Mouse (Mus musculus): Measurements from ENCODE around the gene Tcf7l1.

The Tcf7l1 gene

GRCm38 (mm10) chr6:72627276-72627675 is 161.8 kb downstream of the Tcf7l1 start:
- no peak for DNase-seq (ENCODE audit: low read depth, low spot score)

- no peak for DNase-seq (ENCODE audit: low read depth, low spot score)
Measured at GRCm38 (mm10) chr6:72626391-72626790, 162.7 kb downstream of the Tcf7l1 start.

GRCm38 (mm10) chr6:72623661-72624402 is 165.2 kb downstream of the Tcf7l1 start:
- no peak for DNase-seq (ENCODE audit: low read depth, low spot score)

GRCm38 (mm10) chr6:72622917-72623316 is 166.1 kb downstream of the Tcf7l1 start:
- peak; percentile 74 for DNase-seq (ENCODE audit: low read depth, low spot score)

- no peak for DNase-seq (ENCODE audit: low read depth, low spot score)
Measured at GRCm38 (mm10) chr6:72620920-72621319, 168.1 kb downstream of the Tcf7l1 start.

GRCm38 (mm10) chr6:72619734-72620532 is 169.1 kb downstream of the Tcf7l1 start:
- DNase-seq (ENCODE audit: low read depth, low spot score): no peak

- peak; percentile 95 for DNase-seq (ENCODE audit: low read depth, low spot score)
Measured at GRCm38 (mm10) chr6:72616643-72617288, 172.3 kb downstream of the Tcf7l1 start, which contains the start of gene Tgoln1. Gene Tgoln1, minus strand, starts transcription at chr6:72617000.

GRCm38 (mm10) chr6:72615561-72616375 is 173.3 kb downstream of the Tcf7l1 start:
- DNase-seq (ENCODE audit: low read depth, low spot score): no peak

GRCm38 (mm10) chr6:72615151-72615550 is 173.9 kb downstream of the Tcf7l1 start:
- no peak for DNase-seq (ENCODE audit: low read depth, low spot score)

GRCm38 (mm10) chr6:72610261-72610660 is 178.8 kb downstream of the Tcf7l1 start:
- no peak for DNase-seq (ENCODE audit: low read depth, low spot score)

GRCm38 (mm10) chr6:72608662-72609184 is 180.3 kb downstream of the Tcf7l1 start:
- DNase-seq (ENCODE audit: low read depth, low spot score): no peak

- no peak for DNase-seq (ENCODE audit: low read depth, low spot score)
Measured at GRCm38 (mm10) chr6:72607676-72608075, 181.4 kb downstream of the Tcf7l1 start.

- DNase-seq (ENCODE audit: low read depth, low spot score): no peak
Measured at GRCm38 (mm10) chr6:72607060-72607459, 182.0 kb downstream of the Tcf7l1 start.

GRCm38 (mm10) chr6:72604066-72604465 is 185.0 kb downstream of the Tcf7l1 start:
- DNase-seq (ENCODE audit: low read depth, low spot score): no peak

- DNase-seq (ENCODE audit: low read depth, low spot score): peak; percentile 83
Measured at GRCm38 (mm10) chr6:72601732-72602131, 187.3 kb downstream of the Tcf7l1 start.

- DNase-seq (ENCODE audit: low read depth, low spot score): no peak
Measured at GRCm38 (mm10) chr6:72600771-72601170, 188.3 kb downstream of the Tcf7l1 start.

GRCm38 (mm10) chr6:72600216-72600615 is 188.8 kb downstream of the Tcf7l1 start:
- DNase-seq (ENCODE audit: low read depth, low spot score): no peak

- no peak for DNase-seq (ENCODE audit: low read depth, low spot score)
Measured at GRCm38 (mm10) chr6:72598791-72599557, 190.1 kb downstream of the Tcf7l1 start.

GRCm38 (mm10) chr6:72597956-72598753 is 190.9 kb downstream of the Tcf7l1 start, which contains the start of the genes Elmod3 and Retsat:
Gene Elmod3, minus strand, starts transcription at chr6:72598413.
Gene Retsat, plus strand, starts transcription at chr6:72598475.
- DNase-seq (ENCODE audit: low read depth, low spot score): peak; percentile 99
